Mouse (Mus musculus): ENCODE data around the gene Hspa12b. TPM values are rescaled to one million over a fixed set of nuclear protein-coding genes. Genes with fewer than 3 reads are reported as not detected.

Hspa12b gene
- polyA plus RNA-seq (2012; fragmentation: generic; extraction: Trizol): 6.0 TPM
- long read RNA-seq, experiment 1, partial matches to known transcripts: 0 of 4 reads
- long read RNA-seq, experiment 1, other reads (novel, unspliced or antisense): 4 of 4 reads
- long read RNA-seq, experiment 2, partial matches to known transcripts: 0 of 6 reads
- long read RNA-seq, experiment 2, other reads (novel, unspliced or antisense): 1 of 6 reads

- H3K4me3 ChIP-seq (ENCODE audit: insufficient read depth, poor library complexity, severe bottlenecking): peak within 1 kb of the TSS; percentile 21
- H3K79me3 ChIP-seq (ENCODE audit: low read depth): no peaks in the 10 kb centered on the region
- TF ChIP-seq CTCF (IDR thresholded peaks at IDR 0.05; ENCODE audit: control insufficient read depth, insufficient read depth, insufficient read length) (no peak), MYOD1 (IDR thresholded peaks at IDR 0.05; ENCODE audit: control insufficient read depth, insufficient read length, low read depth) (no peak), MYOG (IDR thresholded peaks at IDR 0.05; ENCODE audit: control insufficient read depth, extremely low read depth, insufficient read length) (no peak), USF1 (IDR thresholded peaks at IDR 0.05; ENCODE audit: low read depth) (no peak), MAX (IDR thresholded peaks at IDR 0.05) (no peak), FOSL1 (IDR thresholded peaks at IDR 0.05; ENCODE audit: insufficient read depth, low read length, poor library complexity, severe bottlenecking) (no peak), CEBPB (IDR thresholded peaks at IDR 0.05; ENCODE audit: low read depth) (no peak)
- no peaks in the 10 kb centered on the region for H3K79me2 ChIP-seq (ENCODE audit: control insufficient read depth, insufficient read depth)
- no peaks in the 10 kb centered on the region for H3K36me3 ChIP-seq (ENCODE audit: control insufficient read depth, insufficient read depth)
- no peaks in the 10 kb centered on the region for H3K27me3 ChIP-seq (ENCODE audit: control insufficient read depth, insufficient read depth, insufficient read length)
- H3ac ChIP-seq (ENCODE audit: control insufficient read depth, insufficient read length, low read depth): no peak within 1 kb of the TSS
Observed at GRCm38 (mm10) chr2:131127161-131127730, at the start of gene Hspa12b. Gene Hspa12b (plus strand): TSS chr2:131127280.

DNA sequence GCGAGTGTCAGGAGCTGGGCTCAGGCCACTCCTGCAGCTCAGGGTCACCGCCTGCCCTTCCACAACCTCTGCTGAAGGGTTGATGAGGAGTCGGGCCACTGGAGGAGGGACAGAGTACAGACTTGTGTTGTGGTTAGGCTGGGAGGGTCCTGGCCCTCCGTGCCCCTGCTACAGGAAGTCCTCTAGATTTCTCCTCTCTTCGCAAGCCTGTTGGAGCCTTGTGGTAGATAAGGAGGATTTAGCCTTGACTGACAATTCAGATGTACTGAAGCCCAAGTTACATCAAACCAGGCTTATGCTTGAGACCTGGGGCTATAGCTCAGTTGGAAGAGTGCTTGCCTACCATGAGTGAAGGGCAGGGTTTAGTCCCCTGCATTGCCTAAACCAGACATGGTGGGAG is 46.6 kb upstream of the Hspa12b start:
- no peak overlapping the region for H3ac ChIP-seq (ENCODE audit: control insufficient read depth, insufficient read length, low read depth)
- H3K36me3 ChIP-seq (ENCODE audit: control insufficient read depth, insufficient read depth): no peaks in the 10 kb centered on the region
- H3K79me2 ChIP-seq (ENCODE audit: control insufficient read depth, insufficient read depth): no peaks in the 10 kb centered on the region
- no peaks in the 10 kb centered on the region for H3K79me3 ChIP-seq (ENCODE audit: low read depth)
- H3K27me3 ChIP-seq (ENCODE audit: control insufficient read depth, insufficient read depth, insufficient read length): peaks cover 20% of the 10 kb centered on the region
- no peak for TF ChIP-seq MAX (IDR thresholded peaks at IDR 0.05)
- TF ChIP-seq MYOG (IDR thresholded peaks at IDR 0.05; ENCODE audit: control insufficient read depth, extremely low read depth, insufficient read length): no peak
- TF ChIP-seq USF1 (IDR thresholded peaks at IDR 0.05; ENCODE audit: low read depth): no peak
- TF ChIP-seq CEBPB (IDR thresholded peaks at IDR 0.05; ENCODE audit: low read depth): no peak
- TF ChIP-seq MYOD1 (IDR thresholded peaks at IDR 0.05; ENCODE audit: control insufficient read depth, insufficient read length, low read depth): no peak
- no peak for TF ChIP-seq FOSL1 (IDR thresholded peaks at IDR 0.05; ENCODE audit: insufficient read depth, low read length, poor library complexity, severe bottlenecking)
- no peak for TF ChIP-seq CTCF (IDR thresholded peaks at IDR 0.05; ENCODE audit: control insufficient read depth, insufficient read depth, insufficient read length)
- no peak overlapping the region for H3K4me3 ChIP-seq (ENCODE audit: insufficient read depth, poor library complexity, severe bottlenecking)

GRCm38 (mm10) chr2:131084206-131084605 is 42.9 kb upstream of the Hspa12b start:
- no peak for TF ChIP-seq MAX (IDR thresholded peaks at IDR 0.05)
- no peak for TF ChIP-seq CEBPB (IDR thresholded peaks at IDR 0.05; ENCODE audit: low read depth)
- H3K79me2 ChIP-seq (ENCODE audit: control insufficient read depth, insufficient read depth): no peaks in the 10 kb centered on the region

DNA sequence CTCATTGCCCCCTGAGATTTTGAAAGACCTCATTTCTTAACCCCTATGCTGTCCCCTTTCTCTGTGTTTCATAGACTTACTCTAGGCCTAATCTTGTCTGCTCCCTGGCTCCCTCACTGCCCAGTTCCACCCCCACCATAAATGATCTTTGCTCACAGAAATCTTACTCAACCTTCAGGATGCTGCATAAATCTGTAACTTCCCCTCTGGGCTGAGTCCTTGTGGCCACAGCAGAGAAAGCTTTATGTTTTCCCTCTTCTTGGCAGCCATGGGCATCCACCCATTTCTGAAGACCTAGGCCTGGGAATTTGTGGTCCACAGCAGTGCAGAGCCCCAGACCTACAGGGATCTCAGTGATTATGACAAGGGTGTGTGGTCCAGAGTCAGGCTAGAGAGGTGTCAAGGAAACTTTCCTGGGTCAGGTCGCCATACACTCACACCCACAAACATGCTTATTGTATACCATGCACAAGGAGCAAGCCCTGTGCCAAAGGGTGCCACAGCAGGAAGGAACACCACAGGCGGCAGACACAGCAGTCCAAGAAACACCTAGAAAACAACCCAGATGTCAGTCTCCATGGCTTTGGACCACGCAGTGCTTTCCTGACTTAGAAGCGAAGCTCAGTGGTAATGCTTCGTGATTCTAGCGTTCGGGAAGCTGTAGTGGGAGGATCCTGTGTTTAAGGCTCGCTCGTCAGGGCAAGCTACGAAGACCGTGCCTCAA is 40.3 kb upstream of the Hspa12b start, which contains the start of gene Siglec1:
Gene Siglec1 (minus strand): TSS at position 99 of the 724 bp plus-strand sequence.
- Histone ChIP-seq H3K4me3 (ENCODE audit: insufficient read depth, poor library complexity, severe bottlenecking) (no peak within 1 kb of the TSS), H3K36me3 (ENCODE audit: control insufficient read depth, insufficient read depth) (no peaks in the 10 kb centered on the region), H3K27me3 (ENCODE audit: control insufficient read depth, insufficient read depth, insufficient read length) (no peaks in the 10 kb centered on the region), H3ac (ENCODE audit: control insufficient read depth, insufficient read length, low read depth) (no peak within 1 kb of the TSS), H3K79me2 (ENCODE audit: control insufficient read depth, insufficient read depth) (no peaks in the 10 kb centered on the region), H3K79me3 (ENCODE audit: low read depth) (no peaks in the 10 kb centered on the region)
- TF ChIP-seq MAX (IDR thresholded peaks at IDR 0.05): no peak
- TF ChIP-seq MYOD1 (IDR thresholded peaks at IDR 0.05; ENCODE audit: control insufficient read depth, insufficient read length, low read depth): no peak
- TF ChIP-seq FOSL1 (IDR thresholded peaks at IDR 0.05; ENCODE audit: insufficient read depth, low read length, poor library complexity, severe bottlenecking): no peak
- no peak for TF ChIP-seq MYOG (IDR thresholded peaks at IDR 0.05; ENCODE audit: control insufficient read depth, extremely low read depth, insufficient read length)
- TF ChIP-seq USF1 (IDR thresholded peaks at IDR 0.05; ENCODE audit: low read depth): no peak
- TF ChIP-seq CEBPB (IDR thresholded peaks at IDR 0.05; ENCODE audit: low read depth): no peak
- TF ChIP-seq CTCF (IDR thresholded peaks at IDR 0.05; ENCODE audit: control insufficient read depth, insufficient read depth, insufficient read length): no peak

More at GRCm38 (mm10) chr2:131084206-131084605, 42.9 kb upstream of the Hspa12b start:
- H3K36me3 ChIP-seq (ENCODE audit: control insufficient read depth, insufficient read depth): no peaks in the 10 kb centered on the region
- H3K27me3 ChIP-seq (ENCODE audit: control insufficient read depth, insufficient read depth, insufficient read length): peaks cover 16% of the 10 kb centered on the region
- no peak overlapping the region for H3ac ChIP-seq (ENCODE audit: control insufficient read depth, insufficient read length, low read depth)
- no peaks in the 10 kb centered on the region for H3K79me3 ChIP-seq (ENCODE audit: low read depth)
- no peak overlapping the region for H3K4me3 ChIP-seq (ENCODE audit: insufficient read depth, poor library complexity, severe bottlenecking)

GRCm38 (mm10) chr2:131088581-131088980 is 38.5 kb upstream of the Hspa12b start:
- Histone ChIP-seq H3ac (ENCODE audit: control insufficient read depth, insufficient read length, low read depth) (no peak overlapping the region), H3K4me3 (ENCODE audit: insufficient read depth, poor library complexity, severe bottlenecking) (no peak overlapping the region), H3K79me2 (ENCODE audit: control insufficient read depth, insufficient read depth) (no peaks in the 10 kb centered on the region), H3K27me3 (ENCODE audit: control insufficient read depth, insufficient read depth, insufficient read length) (no peaks in the 10 kb centered on the region), H3K79me3 (ENCODE audit: low read depth) (no peaks in the 10 kb centered on the region), H3K36me3 (ENCODE audit: control insufficient read depth, insufficient read depth) (no peaks in the 10 kb centered on the region)
- no peak for TF ChIP-seq USF1 (IDR thresholded peaks at IDR 0.05; ENCODE audit: low read depth)
- no peak for TF ChIP-seq MYOD1 (IDR thresholded peaks at IDR 0.05; ENCODE audit: control insufficient read depth, insufficient read length, low read depth)
- TF ChIP-seq MYOG (IDR thresholded peaks at IDR 0.05; ENCODE audit: control insufficient read depth, extremely low read depth, insufficient read length): no peak
- no peak for TF ChIP-seq MAX (IDR thresholded peaks at IDR 0.05)
- TF ChIP-seq CEBPB (IDR thresholded peaks at IDR 0.05; ENCODE audit: low read depth): no peak
- no peak for TF ChIP-seq CTCF (IDR thresholded peaks at IDR 0.05; ENCODE audit: control insufficient read depth, insufficient read depth, insufficient read length)
- TF ChIP-seq FOSL1 (IDR thresholded peaks at IDR 0.05; ENCODE audit: insufficient read depth, low read length, poor library complexity, severe bottlenecking): no peak

Data from C2C12 (cell line).